Mouse (Mus musculus) E14TG2a.4 (cell line): ENCODE measurements around the gene Nsmce1.

ENCODE experiments used
- CTCF ChIP-seq: conservative IDR thresholded peaks from 2 replicates; pipeline ENCODE4 v1.5.1; 2014; ENCODE audit warnings: low read length
- NANOG ChIP-seq: IDR thresholded peaks from 2 replicates; pipeline ENCODE4 v1.6.1; 2014; ENCODE audit warnings: borderline replicate concordance, low read length, mixed read lengths
- POU5F1 ChIP-seq: IDR thresholded peaks from 2 replicates; pipeline ENCODE4 v1.6.1; 2014; ENCODE audit warnings: low read length, borderline replicate concordance

DNA sequence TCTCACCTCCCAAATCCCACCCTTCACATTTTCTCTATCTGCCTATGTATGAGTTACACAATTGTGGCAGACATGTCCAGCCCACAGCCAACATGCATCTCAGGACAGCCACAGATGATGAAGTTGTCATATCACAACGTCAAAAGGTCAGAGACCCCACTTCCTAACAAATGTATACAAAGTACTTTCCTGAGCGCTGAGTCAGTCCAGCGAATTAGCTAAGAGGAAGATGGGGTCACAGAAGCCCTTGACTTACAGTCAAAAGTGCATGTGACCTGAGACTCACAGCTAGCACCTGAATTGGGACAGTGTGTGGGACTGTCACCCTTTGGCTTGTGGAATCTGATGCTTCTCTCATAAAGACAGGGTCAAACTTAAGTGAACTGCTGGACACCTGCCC is 9.1 kb downstream of the Nsmce1 start:
- TF ChIP-seq CTCF: no peak
- no peak for TF ChIP-seq NANOG
- TF ChIP-seq POU5F1: no peak
